Mouse (Mus musculus) CD4-positive, CD25-positive, alpha-beta regulatory T cell, adult 2 months (primary cell): ENCODE results near the gene Rsph6a.

ENCODE experiments used
- DNase-seq: peaks from one replicate; pipeline ENCODE4 v3.0.0-alpha.2; 2012; ENCODE audit warnings: low read depth, low spot score

The Rsph6a gene

DNA sequence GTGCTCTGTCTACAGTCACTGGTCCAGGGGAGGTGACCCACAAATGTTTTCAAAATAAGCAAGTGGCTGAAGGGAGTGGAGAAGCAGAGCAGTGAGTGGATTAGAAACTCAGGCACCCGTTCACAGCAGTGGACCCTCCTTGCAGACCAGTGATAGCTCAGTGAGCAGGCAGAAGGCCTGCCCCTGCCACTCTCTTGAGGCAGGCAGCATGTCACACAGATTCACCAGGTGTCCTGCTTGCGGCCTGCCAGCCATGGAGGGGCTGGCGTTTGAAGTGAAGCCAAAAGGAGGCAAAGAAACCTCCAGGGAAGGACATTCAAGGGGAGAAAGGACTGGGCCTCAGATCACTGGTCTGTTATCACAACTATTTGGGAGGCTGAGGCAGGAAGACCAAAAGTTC is 24.2 kb downstream of the Rsph6a start:
- DNase-seq: no peak

DNA sequence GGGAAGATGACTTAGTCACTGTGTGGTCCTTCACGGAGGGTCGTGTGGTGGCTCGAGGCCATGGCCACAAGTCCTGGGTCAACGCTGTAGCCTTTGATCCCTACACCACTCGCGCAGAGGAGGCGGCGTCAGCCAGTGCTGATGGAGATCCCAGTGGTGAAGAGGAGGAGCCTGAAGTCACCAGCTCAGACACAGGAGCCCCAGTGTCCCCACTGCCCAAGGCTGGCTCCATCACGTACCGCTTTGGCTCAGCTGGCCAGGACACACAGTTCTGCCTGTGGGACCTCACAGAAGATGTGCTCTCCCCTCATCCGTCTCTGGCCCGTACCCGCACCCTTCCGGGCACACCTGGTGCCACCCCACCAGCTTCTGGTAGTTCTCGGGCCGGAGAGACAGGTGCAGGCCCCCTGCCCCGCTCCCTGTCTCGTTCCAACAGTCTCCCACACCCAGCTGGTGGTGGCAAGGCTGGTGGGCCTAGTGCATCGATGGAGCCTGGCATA is 26.0 kb downstream of the Rsph6a start:
- DNase-seq: no peak

DNA sequence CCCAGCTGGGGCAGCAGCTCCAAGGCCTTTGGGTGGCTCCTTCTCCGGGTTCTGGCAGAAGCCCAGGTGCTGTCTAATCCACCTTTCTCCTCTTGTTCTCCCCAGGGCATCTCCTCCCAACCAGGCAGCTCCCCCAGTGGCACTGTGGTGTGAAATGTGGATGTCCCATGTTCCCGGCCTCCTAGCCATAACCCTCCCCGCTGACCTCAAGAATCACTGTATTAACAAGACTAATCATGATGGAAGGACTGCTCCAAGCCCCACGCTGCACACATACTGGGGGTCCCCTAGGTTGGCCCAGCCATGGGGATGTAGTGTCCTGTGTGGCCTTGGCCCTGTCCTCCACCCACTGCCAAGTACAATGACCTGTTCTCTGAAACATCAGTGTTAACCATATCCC is 27.7 kb downstream of the Rsph6a start:
- DNase-seq: no peak

DNA sequence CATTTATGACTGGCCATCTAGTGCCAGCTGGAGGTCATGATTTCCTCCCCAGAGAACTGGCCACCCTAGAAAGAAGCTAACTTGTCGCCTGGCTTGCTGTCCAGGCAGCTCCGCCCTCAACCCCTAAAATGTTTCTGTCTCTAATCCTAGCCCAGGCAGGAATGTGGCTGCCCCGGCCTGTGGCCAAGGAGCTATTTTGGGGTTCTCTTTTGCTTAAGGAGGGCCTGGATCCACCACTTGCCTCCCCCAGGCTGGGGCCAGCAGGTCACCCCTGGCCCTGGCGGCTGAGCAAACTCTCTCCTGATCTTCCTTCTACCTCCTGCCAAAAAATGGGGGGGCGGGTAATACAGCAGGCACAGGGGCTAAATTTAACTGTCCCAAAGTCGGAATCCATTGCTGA is 28.6 kb downstream of the Rsph6a start:
- no peak for DNase-seq

DNA sequence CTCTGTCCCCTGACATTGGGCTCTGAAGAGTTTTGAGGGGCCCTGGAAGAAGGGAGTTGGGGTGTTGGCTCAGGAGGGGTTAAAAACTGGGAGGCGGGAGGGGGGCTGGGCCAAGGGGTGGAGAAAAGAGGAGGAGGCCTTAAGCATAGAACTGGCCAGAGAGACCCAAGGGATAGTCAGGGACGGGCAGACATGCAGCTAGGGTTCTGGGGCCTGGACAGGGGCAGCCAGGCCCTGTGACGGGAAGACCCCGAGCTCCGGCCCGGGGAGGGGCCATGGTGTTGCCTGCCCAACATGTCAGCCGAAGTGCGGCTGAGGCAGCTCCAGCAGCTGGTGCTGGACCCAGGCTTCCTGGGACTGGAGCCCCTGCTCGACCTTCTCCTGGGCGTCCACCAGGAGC is 29.2 kb downstream of the Rsph6a start, which contains the start of gene Dmpk:
Gene Dmpk, plus strand, starts transcription at position 149 of the 400 bp plus-strand sequence.
- DNase-seq: no peak

DNA sequence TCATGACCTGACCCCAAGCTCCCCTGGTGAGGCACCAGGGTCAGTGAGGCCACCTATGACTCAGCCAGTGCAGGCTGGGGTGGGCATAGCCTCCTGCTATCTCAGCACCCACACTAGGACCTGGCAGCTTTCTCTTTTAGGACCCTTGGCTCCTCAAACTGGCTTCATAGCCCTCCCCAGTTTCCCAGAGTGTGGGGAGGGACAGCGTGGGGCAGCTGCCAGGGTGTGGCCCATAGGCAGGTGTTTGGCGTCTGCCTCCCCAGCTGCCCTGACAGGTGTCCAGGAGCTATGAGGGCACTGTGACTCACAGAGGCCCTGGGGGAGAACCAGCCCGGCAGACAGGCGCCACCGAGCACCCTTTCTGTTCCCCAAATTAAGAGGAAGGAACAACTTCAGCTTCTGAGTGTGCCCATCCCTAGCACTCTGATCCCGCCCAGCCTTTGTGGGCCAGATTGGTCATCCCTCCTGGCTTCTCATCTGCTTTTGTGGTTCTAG is 29.8 kb downstream of the Rsph6a start:
- DNase-seq: no peak

DNA sequence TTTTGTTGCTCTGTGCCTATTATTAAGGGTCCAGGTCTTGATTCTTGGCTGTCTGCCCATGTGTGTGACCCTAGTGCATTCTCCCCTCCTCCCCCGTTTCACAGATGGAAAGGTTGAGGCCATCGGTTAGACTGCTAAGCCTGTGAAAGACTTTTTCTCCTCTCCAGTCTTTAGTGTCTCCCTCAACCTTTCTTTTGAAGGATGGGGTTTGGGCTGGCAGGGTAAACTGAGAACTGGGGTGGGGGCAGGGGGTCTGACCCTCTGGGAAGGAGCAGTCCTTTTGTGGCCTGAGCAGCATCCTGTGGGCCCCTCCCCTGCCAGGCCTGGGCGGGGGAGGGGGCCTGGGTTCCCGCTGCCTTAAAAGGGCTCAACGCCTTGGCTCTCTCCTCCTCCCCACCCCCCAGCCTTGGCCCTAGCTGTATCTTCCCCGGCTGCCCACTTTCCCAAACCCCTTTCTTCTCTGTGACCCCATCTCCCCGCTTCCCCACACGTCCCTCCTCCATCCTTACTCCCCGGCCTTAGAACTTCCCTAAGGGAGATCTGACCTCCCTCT is 30.5 kb downstream of the Rsph6a start:
- no peak for DNase-seq

DNA sequence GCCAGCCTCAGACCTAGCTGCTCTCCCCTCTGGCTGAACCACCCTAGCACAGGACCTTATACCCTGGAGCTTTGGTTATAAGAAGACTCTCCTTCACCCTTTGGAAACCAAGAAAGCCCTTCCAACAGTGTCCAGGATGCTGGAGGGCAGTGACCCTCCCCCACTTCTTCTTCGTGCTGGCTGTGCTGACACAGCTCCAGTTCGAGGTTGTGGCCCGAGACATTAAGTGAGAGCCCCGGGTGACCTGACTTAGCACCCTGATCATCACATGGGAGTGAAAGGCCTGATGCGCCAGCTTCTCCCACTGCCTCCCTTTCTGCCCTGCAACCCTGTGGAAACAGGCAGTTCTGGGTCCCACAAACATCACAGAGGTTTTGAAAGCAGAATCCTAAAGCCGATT is 31.0 kb downstream of the Rsph6a start:
- no peak for DNase-seq

DNA sequence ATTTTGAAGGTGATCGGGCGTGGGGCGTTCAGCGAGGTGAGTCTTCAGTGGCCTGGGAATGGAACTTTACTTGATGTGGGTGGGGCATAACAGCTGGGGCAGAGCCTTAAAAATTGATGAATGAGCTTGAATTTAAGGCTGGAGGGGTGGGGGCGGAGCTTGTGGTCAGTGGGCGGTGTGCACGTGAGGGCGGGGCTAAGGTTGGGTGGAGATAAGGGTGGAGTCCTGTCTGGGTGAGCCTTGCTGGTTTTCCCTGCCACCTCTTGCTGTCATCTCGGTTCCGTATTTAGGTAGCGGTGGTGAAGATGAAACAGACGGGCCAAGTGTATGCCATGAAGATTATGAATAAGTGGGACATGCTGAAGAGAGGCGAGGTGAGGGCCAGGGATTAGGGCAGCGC is 31.6 kb downstream of the Rsph6a start:
- DNase-seq: peak; percentile 64

DNA sequence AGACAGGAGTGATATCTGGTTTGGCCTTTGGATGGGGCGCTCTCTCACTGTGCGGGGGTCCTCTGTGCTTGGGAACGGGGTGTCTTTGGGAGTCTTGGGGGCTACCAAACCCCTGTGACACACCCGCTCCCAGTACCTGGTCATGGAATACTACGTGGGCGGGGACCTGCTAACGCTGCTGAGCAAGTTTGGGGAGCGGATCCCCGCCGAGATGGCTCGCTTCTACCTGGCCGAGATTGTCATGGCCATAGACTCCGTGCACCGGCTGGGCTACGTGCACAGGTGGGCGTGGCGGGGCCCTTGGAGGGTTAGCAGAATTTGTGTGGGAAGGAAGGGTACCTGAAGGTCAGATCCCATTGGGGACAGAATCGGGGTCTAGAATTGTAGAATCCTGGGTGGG is 32.3 kb downstream of the Rsph6a start:
- DNase-seq: no peak

DNA sequence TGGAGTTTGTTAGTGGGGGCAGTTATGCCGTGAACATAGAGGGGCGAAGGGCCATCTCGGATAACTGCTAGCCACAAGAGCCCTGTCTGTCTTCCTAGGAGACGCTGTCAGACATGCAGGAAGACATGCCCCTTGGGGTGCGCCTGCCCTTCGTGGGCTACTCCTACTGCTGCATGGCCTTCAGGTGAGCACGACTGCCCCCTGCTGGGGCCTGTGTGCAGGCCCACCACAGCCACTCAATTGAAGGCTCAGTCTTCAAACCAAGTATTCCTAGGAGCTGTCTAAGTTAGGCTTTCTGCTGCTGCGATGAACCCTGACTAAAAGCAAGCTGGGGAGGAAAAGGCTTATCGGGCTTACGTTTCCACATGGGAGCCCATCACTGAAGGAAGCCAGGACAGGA is 34.3 kb downstream of the Rsph6a start:
- peak; percentile 85 for DNase-seq

DNA sequence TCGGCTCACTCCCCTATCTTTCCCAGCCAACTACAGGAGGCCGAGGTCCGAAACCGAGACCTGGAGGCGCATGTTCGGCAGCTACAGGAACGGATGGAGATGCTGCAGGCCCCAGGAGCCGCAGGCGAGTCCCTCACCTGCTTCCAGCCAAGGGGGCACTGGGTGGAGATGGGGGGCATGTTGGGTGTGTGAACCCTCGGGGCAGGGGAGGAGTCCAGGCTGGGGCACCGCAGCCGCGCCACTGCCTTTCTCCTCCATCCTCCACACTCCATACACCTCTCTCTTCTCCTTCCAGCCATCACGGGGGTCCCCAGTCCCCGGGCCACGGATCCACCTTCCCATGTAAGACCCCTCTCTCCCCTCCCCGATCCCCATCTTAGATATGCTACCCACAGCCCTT is 37.4 kb downstream of the Rsph6a start:
- DNase-seq: no peak

DNA sequence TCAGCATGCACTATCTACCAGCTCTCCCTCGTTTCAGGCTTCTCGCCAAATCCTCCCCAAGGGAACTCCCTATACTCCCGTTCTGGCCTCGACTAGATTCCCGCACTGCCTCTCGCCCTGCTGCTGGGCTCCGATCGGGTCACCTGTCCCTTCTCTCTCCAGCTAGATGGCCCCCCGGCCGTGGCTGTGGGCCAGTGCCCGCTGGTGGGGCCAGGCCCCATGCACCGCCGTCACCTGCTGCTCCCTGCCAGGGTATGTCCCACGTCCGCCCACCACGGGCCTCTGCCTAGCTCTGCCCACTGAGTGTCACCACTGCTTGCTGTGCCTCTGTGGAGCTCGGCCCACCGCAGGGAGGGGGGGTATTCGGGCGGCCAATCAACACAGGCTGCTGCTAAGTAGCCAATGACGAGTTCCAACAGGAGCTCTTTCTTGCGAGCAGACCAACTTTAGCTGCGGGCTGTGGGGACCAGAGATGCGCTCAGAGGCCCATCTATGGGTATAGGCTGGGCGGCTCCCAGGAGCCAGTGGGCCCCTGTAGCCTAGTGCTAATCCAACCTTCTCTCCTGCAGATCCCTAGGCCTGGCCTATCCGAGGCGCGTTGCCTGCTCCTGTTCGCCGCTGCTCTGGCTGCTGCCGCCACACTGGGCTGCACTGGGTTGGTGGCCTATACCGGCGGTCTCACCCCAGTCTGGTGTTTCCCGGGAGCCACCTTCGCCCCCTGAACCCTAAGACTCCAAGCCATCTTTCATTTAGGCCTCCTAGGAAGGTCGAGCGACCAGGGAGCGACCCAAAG is 38.1 kb downstream of the Rsph6a start:
- peak; percentile 43 for DNase-seq

DNA sequence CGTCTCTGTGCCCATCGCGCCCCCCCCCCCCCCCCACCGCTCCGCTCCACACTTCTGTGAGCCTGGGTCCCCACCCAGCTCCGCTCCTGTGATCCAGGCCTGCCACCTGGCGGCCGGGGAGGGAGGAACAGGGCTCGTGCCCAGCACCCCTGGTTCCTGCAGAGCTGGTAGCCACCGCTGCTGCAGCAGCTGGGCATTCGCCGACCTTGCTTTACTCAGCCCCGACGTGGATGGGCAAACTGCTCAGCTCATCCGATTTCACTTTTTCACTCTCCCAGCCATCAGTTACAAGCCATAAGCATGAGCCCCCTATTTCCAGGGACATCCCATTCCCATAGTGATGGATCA is 38.7 kb downstream of the Rsph6a start:
- DNase-seq: peak; percentile 91

DNA sequence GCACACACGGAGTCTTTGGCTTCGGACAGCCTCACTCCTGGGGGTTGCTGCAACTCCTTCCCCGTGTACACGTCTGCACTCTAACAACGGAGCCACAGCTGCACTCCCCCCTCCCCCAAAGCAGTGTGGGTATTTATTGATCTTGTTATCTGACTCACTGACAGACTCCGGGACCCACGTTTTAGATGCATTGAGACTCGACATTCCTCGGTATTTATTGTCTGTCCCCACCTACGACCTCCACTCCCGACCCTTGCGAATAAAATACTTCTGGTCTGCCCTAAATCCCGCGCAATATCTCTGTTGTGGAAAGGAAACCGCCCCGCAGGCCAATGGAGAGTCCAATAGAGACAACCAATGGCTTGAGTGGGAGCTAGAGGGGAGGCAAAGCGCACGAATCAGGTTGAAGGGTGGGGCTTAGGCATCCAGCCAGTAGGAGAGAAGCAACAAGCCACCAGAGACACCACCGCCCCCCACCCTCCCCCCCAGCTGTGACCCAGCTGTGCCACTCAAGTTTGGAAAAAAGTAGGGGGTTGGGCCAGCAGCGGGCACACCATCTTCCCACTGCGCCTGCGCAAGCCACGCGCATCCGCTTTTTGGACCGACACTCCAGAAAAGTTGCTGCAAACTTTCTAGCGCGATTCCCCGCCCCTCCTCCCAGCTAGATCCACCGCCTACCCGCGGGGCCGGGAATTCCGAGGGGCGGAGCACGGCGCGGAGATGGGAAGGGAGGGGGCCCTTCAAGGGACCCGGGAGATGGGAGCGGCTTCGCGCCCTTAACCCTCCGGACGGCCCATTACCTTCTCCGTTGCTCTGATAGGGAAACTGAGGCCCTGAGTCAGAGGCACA is 39.3 kb downstream of the Rsph6a start:
- DNase-seq: peak; percentile 92

DNA sequence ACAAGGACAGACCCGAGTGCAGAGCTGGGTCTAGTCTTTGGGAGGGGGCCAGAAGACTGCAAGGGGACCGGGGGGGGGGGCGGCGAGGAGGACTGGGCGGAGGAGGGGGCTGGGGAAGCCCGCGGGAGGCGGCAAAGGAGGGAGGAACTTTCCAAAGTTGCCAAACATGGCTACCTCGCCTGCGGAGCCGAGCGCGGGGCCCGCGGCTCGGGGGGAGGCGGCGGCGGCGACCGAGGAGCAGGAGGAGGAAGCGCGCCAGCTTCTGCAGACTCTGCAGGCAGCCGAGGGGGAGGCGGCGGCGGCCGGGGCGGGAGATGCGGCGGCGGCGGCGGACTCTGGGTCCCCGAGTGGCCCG is 40.0 kb downstream of the Rsph6a start, which contains the start of gene Six5:
Gene Six5, plus strand, starts transcription at position 124 of the 355 bp plus-strand sequence.
- DNase-seq: peak; percentile 71

DNA sequence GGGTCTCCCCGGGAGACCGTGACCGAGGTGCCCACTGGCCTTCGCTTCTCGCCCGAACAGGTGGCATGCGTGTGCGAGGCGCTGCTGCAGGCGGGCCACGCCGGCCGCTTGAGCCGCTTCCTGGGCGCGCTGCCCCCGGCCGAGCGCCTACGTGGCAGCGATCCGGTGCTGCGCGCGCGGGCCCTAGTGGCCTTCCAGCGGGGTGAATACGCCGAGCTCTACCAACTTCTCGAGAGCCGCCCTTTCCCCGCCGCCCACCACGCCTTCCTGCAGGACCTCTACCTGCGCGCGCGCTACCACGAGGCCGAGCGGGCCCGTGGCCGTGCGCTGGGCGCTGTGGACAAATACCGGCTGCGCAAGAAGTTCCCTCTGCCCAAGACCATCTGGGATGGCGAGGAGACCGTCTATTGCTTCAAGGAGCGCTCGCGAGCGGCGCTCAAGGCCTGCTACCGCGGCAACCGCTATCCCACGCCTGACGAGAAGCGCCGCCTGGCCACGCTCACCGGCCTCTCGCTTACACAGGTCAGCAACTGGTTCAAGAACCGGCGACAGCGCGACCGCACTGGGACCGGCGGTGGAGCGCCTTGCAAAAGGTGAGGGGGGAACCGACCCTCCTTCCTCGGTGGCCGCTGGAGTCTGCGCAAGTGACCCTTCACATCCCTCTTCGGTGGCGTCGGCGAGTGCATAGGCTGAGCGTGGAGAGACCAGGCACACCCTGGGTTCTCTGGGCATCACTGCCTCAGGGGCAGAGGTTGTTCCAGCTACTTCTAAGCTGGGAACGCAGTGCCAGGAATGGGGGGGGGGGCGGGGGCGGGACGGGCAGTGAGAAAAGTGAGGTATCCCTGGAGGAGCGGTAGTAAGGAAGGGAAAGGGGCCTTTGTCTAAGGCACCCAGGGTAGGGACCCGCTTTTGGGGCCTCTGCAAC is 40.6 kb downstream of the Rsph6a start:
- DNase-seq: peak; percentile 63

DNA sequence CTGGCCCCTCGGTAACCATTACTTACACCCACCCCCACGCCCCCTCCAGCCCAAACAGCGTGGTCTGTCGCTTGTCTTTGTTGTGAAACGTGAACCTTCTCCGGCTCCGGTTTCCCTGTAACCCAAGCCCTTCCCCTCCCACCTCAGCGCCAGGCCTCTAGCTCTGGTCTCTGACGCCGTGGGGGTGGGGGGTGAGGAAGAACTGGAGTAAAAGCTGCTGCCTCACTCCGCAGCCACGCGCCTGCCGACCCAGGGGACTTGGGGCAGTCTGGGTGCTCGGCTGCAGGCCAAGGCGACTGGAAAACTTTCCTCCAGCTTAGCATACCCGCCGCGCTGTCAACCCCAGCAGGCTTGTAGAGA is 41.2 kb downstream of the Rsph6a start:
- no peak for DNase-seq

DNA sequence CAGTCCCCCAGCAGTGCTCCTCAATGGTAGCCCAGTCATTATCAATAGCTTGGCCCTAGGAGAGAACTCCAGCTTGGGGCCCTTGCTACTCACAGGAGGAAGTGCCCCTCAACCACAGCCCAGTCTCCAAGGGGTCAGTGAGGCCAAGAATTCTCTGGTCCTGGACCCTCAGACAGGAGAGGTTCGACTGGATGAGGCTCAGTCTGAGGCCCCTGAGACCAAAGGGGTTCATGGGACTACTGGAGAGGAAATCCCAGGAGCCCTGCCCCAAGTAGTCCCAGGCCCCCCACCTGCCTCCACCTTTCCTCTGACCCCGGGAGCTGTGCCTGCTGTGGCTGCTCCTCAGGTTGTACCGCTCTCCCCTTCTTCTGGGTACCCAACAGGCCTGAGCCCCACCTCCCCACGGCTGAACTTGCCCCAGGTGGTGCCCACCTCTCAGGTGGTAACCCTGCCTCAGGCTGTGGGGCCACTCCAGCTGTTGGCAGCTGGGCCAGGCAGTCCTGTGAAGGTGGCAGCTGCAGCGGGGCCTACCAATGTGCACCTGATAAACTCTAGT is 42.0 kb downstream of the Rsph6a start:
- DNase-seq: no peak

DNA sequence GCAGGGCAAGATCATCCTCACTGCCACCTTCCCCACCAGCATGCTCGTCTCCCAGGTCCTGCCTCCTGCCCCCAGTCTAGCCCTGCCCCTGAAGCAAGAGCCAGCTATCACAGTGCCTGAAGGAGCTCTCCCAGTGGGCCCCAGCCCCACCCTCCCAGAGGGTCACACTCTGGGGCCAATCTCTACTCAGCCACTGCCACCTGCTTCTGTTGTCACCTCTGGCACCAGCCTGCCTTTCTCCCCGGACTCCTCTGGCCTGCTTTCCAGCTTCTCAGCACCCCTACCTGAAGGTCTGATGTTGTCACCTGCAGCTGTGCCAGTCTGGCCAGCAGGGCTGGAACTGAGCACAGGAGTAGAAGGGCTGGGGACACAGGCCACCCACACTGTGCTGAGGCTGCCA is 42.7 kb downstream of the Rsph6a start:
- DNase-seq: no peak

DNA sequence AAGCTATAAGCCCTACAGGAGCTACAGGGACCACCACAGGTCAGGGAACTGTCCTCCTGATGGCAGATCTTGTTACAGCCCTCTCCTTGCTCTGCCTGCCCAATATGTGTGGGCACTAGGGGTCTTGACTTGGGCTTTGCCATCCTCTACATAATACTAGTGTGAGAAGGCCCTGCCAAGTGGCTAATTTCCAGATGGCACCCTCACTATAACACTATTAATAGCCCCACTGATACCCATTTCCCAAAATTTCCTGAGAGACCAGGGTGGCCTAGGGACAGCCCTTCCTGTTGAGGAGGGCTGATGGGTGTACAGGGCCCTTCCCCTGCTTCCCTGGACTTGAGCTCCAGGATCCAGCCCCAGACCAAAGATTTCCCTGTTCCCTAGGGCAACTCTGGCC is 43.4 kb downstream of the Rsph6a start:
- no peak for DNase-seq
